Mouse (Mus musculus): ENCODE data around the gene Atp1a4.

Gene Atp1a4

DNA sequence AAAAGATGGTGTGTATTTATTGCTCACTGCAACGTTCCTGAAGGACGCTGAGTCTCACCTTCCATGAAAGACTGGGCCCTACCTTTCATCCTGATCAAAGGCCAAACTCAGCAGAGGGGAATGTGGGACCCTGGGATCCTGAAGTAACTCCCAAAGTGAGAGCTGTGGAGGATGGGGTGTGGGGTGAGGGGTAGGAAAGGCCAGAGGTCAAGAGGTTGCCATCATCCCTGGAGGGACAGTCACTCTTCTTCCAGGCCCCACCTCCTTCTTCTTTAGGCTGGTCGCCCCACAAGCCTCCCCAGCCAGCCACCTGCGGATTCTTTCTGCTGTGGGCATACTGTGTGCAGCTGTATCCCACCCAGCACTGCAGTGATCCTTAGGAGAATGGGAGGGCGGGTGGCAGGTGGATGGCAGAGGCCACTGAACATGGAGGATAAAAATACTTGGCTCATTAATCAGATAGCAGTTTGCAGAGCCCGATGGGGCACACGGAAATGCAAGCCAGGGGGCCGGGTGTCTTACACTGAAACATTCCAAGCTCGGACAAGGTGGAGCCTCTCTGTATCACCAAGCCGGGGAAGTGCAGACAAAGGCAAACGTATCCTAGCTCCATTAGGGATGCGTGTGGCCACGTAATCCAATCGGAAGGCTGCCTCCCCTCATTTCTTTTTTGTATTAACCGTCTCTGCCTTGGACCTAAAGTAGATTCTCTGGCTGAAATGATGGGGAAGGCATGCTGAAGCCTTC, 39.9 kb downstream of the Atp1a4 start:
- H3K36me3 ChIP-seq (ENCODE audit: control insufficient read depth, insufficient read depth, low read length, poor library complexity, severe bottlenecking), result no peaks in the 10 kb centered on the region
- DNase-seq (ENCODE audit: low read depth, low spot score), result no peak
- no peaks in the 10 kb centered on the region for H3K27me3 ChIP-seq (ENCODE audit: control insufficient read depth, insufficient read depth, low read length, poor library complexity, severe bottlenecking)

DNA sequence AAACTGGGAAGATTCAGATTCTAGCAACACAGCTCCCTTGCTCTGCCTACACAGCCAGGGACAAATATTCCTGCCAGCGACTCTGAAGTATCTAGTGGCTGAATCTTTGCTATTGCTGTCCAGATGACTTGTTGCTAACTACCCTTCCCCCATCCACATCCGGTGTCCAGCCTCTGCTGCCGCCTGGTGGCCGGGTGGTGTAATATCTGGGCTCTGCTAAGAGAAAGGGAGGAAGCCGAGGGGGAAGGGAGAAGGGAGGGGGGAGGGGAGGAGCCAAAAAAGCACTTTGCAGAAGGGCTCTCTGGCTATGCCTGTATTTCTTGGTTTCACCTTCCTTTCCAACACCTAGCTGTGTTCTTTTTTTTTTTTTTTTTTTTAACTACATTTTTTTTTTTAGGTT, 41.1 kb downstream of the Atp1a4 start:
- H3K36me3 ChIP-seq (ENCODE audit: control insufficient read depth, insufficient read depth, low read length, poor library complexity, severe bottlenecking), result no peaks in the 10 kb centered on the region
- H3K27me3 ChIP-seq (ENCODE audit: control insufficient read depth, insufficient read depth, low read length, poor library complexity, severe bottlenecking), result no peaks in the 10 kb centered on the region
- peak; percentile 96 for DNase-seq (ENCODE audit: low read depth, low spot score)

DNA sequence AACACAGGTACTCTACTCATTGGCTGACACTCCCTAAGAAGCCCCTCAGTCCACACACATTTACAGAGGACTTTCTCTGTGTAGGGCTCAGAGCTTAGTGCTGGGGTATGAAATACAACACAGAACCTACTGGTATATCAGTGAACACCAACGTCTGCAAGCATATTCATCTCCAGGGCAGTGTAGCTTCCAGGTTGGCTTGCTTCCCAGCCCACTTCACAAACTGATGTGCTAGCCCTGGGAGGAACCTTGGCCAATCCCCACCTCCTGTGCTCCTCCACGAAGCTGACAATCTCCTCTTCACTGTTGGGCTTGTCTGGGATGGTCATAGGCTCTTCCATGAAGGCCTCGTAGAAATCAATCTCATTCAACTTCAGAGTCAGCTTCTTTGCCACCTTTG, 43.5 kb downstream of the Atp1a4 start:
- no peak for DNase-seq (ENCODE audit: low read depth, low spot score)
- Histone ChIP-seq H3K27me3 (ENCODE audit: control insufficient read depth, insufficient read depth, low read length, poor library complexity, severe bottlenecking) (no peaks in the 10 kb centered on the region), H3K36me3 (ENCODE audit: control insufficient read depth, insufficient read depth, low read length, poor library complexity, severe bottlenecking) (no peaks in the 10 kb centered on the region)

DNA sequence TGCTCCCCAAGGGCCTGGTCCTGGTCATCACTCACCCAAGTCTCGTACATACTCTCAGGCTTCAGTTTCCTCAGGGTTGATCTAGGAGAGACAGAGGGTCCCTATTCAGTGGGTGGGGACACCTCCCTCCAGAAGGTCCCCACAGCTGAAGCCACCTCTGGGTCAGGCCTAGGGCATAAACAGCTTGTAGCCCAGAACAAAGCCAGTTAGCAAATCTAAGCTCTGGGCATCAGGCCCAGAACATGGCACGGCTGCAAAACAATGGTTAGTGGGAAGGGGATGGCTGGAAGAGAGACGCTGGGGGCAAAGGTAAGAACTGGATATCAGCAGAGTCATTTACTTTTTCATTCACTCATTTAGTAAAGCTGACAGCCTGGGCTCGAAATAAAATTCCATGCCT, 44.4 kb downstream of the Atp1a4 start:
- Histone ChIP-seq H3K27me3 (ENCODE audit: control insufficient read depth, insufficient read depth, low read length, poor library complexity, severe bottlenecking) (no peaks in the 10 kb centered on the region), H3K36me3 (ENCODE audit: control insufficient read depth, insufficient read depth, low read length, poor library complexity, severe bottlenecking) (no peaks in the 10 kb centered on the region)
- DNase-seq (ENCODE audit: low read depth, low spot score), result no peak

DNA sequence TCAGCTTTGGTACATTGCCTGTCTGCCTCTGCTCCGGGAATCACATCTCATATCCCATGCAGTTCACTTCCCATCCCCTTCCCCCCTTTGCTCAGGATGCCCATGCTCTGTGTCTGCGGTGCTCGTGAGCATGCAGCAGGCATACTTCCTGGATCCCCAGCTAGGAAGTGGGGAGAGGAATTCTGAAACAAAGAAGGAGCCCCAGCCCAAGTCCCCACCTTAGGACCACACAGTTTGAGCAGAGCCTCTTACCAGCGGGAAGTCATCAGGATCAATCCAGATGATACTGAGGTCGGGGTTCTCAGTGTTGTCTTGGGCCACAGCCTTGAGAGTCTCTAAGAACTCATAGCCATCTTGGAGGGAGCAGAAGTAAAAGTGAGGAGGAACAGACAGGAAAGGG, 45.4 kb downstream of the Atp1a4 start:
- H3K27me3 ChIP-seq (ENCODE audit: control insufficient read depth, insufficient read depth, low read length, poor library complexity, severe bottlenecking), result no peaks in the 10 kb centered on the region
- DNase-seq (ENCODE audit: low read depth, low spot score), result no peak

DNA sequence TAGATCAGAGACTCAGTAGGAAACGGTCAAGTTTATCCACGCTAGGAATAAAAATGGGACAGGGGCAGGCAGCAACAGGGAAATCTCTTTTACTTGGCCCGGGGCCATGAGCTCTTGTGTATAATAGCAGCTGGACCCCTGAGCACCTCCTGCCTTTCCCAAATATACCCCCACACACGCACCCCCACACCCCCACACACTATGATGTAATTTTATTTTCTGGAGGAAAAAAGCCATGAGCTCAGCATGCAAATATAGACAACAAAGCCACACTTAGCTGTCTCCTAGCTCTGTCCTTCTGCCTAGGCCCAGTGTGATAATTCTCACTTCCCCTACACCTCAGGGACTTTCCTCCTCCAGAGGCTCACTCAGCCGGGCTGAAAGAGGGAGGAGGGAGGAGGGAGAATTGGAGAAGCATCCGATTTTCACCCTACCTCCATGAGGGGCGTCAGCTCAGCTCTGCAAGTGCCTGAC, 51.1 kb downstream of the Atp1a4 start:
- H3K27me3 ChIP-seq (ENCODE audit: control insufficient read depth, insufficient read depth, low read length, poor library complexity, severe bottlenecking), result no peaks in the 10 kb centered on the region
- peak; percentile 60 for DNase-seq (ENCODE audit: low read depth, low spot score)
- no peaks in the 10 kb centered on the region for H3K36me3 ChIP-seq (ENCODE audit: control insufficient read depth, insufficient read depth, low read length, poor library complexity, severe bottlenecking)

More for the DNA sequence above, 45.4 kb downstream of the Atp1a4 start:
- H3K36me3 ChIP-seq (ENCODE audit: control insufficient read depth, insufficient read depth, low read length, poor library complexity, severe bottlenecking), result no peaks in the 10 kb centered on the region

DNA sequence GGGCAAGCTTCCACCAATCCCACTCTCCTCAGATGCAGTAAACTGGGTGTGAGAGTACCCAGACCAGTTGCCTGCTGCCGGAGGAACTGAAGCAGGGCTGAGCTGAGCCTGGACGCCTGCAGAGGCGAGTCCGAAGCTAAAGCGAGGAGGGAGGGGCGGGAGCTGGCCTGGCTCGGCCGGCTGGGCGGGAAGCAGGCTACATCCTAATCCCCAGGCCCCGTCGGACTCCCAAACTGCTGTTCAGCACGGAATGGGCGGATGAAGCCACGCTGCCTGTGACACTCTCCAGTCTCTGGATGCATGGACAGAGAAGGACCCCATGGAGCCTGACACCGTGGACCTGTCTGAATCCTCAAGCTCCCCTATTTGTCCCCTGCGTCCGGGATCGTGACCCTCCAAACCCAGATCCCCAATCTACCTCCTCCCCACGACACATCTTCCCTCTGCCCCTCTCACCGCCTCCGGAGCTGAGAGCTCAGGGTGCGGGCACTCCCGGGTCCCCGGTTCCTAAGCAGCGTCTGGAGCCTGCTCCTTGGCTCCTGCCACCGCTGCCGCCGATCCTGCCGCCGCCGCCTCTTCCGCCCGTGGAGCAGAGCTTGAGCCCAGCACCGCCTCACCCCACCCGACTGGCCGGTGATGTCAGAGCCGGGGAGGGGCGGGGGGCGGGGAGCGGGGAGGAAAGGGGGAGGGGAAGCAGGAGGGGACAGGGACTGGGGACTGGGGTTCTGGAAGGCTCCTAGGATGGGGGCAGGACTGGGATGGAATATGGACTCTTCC, 51.9 kb downstream of the Atp1a4 start, which contains the start of gene Pea15a:
Pea15a (minus strand) TSS at position 664 of the 777 bp plus-strand sequence.
- H3K27me3 ChIP-seq (ENCODE audit: control insufficient read depth, insufficient read depth, low read length, poor library complexity, severe bottlenecking), result no peaks in the 10 kb centered on the region
- DNase-seq (ENCODE audit: low read depth, low spot score), result peak; percentile 62
- no peaks in the 10 kb centered on the region for H3K36me3 ChIP-seq (ENCODE audit: control insufficient read depth, insufficient read depth, low read length, poor library complexity, severe bottlenecking)

DNA sequence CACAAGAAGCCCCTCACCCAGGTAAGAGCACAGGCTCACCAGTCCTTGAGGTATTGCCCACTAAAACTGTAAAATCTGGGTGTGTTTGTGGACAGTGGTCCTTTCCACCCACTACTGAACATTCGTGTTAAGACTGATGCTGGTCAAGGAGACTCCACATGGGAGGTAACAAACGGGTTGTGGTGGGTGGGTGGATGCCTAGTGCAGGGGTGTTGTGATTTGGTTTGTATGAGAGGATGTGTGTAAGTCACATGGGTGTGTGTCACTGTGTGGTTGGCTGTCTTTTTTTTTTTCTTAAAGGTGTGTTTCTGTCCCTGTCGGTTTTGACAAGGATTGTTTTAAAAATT, 52.5 kb downstream of the Atp1a4 start:
- no peaks in the 10 kb centered on the region for H3K27me3 ChIP-seq (ENCODE audit: control insufficient read depth, insufficient read depth, low read length, poor library complexity, severe bottlenecking)
- peak; percentile 41 for DNase-seq (ENCODE audit: low read depth, low spot score)
- no peaks in the 10 kb centered on the region for H3K36me3 ChIP-seq (ENCODE audit: control insufficient read depth, insufficient read depth, low read length, poor library complexity, severe bottlenecking)

DNA sequence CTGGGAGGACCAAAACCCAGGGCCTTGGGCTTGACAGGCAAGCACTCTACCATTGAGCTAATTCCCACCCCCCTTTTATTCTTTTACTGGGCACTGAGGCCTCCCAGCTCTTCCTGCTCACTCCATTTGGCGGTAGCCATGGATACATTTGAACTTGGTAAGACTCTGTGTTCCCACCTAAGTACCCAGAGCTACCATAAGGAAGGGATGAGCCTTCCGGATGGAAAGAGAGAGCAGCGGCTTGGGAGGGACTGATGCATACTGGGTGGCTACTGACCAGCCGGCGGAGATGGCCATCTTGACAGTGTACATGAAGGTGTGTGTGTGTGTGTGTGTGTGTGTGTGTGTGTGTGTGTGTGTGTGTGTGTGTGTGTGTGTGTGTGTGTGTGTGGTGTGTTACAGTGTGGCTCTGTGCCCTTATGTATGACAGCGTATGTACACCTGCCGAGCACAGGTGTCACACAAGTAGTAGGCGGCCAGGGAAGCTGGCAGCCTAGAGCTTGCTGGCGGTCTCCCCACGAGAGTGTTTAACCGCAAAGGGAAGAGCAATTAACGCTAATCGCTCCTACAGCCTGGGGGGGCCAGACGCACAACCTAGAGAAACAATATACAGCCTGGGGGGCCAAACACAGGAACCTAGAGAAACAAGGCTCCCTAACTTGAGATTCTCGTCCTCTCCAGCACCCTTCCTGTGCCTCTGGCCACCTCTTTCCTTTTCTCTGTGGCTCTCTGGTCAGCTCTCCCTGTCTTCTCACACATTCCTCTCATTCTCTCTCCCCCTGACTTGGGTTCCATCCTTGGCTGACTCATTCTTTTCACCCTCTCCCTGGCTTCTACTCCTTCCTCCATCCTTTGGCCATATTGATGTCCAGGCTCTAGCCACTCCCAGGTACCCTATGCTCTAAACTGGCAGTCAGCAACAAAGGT, 53.1 kb downstream of the Atp1a4 start:
- Histone ChIP-seq H3K27me3 (ENCODE audit: control insufficient read depth, insufficient read depth, low read length, poor library complexity, severe bottlenecking) (no peaks in the 10 kb centered on the region), H3K36me3 (ENCODE audit: control insufficient read depth, insufficient read depth, low read length, poor library complexity, severe bottlenecking) (no peaks in the 10 kb centered on the region)
- no peak for DNase-seq (ENCODE audit: low read depth, low spot score)

DNA sequence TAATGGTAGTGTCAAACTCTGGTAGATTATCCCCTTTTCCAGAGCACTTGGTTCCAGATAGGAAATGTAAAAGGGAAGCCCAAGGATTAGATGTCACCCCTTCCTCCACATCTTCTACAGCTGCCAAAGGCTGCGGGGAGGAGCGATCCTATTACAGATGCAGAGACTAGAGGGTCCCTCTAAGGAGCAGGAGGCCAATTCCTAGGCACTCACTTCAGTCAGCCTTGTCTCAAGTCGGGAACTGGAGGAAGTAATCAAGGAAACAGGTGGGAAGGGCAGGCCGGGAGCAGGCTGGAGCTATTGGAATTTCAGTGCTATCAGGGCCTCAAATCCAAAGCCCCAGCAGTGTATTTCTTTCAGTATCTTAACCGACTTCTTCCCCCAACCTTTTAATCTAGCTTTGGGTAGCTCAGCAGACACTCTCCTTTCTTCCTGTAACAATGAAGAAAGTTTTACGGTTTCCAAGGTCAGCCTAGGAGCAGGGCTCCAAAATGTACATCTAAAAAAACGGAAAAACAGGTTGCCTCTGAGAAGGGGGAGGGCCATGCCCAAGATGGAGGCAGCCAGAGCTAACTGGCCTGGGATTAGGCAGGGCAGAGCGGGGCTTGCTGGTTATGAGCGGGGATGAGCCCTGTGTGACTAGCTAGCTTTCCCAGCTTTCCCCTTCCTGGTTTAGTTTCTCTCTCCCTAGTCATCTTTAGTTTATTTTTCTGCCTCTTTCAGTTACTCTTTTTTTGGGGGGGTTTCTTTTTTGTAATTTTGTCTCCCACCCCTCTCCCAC, 54.0 kb downstream of the Atp1a4 start:
- H3K27me3 ChIP-seq (ENCODE audit: control insufficient read depth, insufficient read depth, low read length, poor library complexity, severe bottlenecking), result no peaks in the 10 kb centered on the region
- H3K36me3 ChIP-seq (ENCODE audit: control insufficient read depth, insufficient read depth, low read length, poor library complexity, severe bottlenecking), result no peaks in the 10 kb centered on the region; the same call in 1 of the 2 replicates
- DNase-seq (ENCODE audit: low read depth, low spot score), result no peak

DNA sequence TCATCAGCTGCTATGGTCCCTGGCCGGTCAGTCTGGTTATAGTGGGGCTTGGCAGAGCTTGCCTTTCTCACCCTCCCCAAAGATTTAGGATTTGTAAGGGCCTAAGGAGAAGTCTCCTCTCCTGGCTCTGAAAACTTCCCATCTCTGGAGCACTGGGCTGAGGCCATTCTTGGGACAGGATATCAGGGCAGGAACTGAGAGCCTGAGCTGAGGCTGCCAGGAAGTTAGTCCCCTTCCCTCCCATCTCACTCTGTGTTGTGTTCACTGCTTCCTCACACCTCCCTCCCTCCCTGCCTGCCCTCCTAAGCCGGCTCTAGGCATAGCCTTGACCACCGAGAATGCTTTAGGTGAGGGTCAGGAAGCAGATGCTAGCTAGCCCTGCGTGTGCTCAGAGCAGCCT, 54.6 kb downstream of the Atp1a4 start:
- DNase-seq (ENCODE audit: low read depth, low spot score), result no peak
- H3K36me3 ChIP-seq (ENCODE audit: control insufficient read depth, insufficient read depth, low read length, poor library complexity, severe bottlenecking), result peaks cover 2% of the 10 kb centered on the region; the same call in 1 of the 2 replicates
- H3K27me3 ChIP-seq (ENCODE audit: control insufficient read depth, insufficient read depth, low read length, poor library complexity, severe bottlenecking), result no peaks in the 10 kb centered on the region

DNA sequence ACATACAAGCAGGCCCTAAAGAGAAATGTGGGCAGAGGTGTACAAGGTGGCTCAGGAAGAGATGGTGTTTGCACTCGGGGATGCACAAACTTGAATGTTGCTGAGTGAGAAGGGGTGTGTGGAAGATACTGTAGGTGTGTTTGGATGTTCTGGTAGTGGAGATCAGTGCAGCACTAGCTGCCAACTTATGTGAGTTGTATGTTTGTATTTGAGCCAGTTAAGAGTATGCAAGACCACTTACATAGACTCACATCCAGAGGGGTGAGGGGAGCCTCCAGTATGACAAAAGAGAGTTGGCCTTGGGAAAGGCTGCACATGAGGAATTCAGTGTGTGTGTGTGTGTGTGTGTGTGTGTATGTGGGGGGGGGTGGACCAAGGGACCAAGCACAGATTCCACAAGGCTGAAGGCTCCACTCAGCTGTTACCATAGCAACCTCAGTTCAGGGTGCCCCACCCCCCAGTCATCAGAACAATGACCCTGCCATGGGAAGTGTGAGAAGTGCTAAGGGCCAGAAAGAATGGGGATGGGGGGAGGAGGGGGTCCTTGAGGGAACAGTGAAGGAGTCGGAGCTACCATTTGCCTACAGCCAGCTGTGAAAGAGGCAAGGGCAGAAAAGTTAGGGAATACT, 55.2 kb downstream of the Atp1a4 start:
- no peak for DNase-seq (ENCODE audit: low read depth, low spot score)
- peaks cover 2% of the 10 kb centered on the region; the same call in 1 of the 2 replicates for H3K36me3 ChIP-seq (ENCODE audit: control insufficient read depth, insufficient read depth, low read length, poor library complexity, severe bottlenecking)
- H3K27me3 ChIP-seq (ENCODE audit: control insufficient read depth, insufficient read depth, low read length, poor library complexity, severe bottlenecking), result no peaks in the 10 kb centered on the region

DNA sequence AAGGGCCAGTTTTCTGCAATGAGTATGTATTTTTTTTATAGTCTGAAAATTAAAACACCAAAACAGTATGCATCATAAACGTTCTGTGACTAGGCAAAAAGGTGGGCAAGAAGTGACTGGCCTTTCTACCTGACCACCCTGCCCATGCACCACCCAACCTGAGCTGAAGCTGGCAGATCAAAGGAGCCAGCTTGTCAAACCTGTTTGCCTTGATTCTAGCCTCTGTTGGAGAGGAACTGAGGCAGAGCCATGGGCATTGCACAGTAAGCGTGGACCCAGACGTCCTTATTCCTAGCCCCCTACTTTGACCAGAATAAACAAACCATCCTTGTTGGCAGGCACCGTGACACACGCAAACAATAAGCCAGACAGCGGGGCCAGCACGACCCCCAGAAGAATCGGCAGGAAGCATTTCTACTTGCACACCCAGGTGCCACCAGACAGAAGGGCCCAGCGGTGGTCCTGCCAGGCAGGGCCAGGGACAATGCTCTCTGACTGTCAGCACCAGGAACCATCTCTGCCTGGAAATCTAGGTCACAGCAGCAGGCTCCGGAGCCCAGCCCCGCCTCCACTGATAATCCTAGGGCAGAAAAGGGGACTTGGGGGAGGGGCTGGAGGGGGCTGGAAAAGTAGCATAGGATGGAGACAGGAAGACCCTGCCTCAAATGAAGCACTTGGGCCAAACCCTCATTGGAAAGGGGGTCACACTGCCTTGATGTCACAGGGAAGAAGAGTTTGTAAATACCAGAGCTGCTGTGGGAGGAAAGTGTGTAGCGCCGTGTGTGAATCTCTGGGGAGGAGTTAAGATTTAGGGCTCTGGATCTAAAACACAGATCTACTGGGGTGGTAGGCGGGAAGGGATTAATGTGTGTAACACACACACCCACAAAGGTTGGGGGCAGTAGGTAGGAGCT, 56.0 kb downstream of the Atp1a4 start:
- Histone ChIP-seq H3K36me3 (ENCODE audit: control insufficient read depth, insufficient read depth, low read length, poor library complexity, severe bottlenecking) (peaks cover 2% of the 10 kb centered on the region; the same call in 1 of the 2 replicates), H3K27me3 (ENCODE audit: control insufficient read depth, insufficient read depth, low read length, poor library complexity, severe bottlenecking) (no peaks in the 10 kb centered on the region)
- DNase-seq (ENCODE audit: low read depth, low spot score), result no peak

Data from splenic B cell, adult 2 months (primary cell).